Mouse (Mus musculus): ENCODE data around the gene Banf2. TPM values are rescaled to one million over a fixed set of nuclear protein-coding genes. Genes with fewer than 3 reads are reported as not detected.

The Banf2 gene
- polyA plus RNA-seq, 1 experiment: not detected

DNA sequence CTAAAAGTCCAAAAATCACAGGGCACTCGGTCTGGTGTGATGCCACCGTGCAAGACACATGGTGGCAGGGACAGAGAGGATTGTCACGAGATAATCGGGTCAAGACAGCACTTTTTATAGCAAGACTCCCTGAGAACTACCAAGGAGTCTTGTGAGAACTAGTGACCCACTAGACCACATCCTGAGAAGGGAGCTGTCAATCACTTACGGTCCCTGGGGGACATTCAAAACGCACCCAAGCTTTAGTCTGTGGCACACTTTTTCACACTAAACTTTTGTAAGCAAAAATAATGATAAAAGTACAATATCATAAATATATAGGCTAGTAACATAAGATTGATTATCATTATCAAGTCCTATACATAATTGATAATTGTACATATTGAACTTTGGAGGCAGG is 18.0 kb downstream of the Banf2 start:
- WGBS: 84% methylated on average over 6 of the region's 6 CpGs
- no peak for DNase-seq
- Histone ChIP-seq H3K4me1 (ENCODE audit: control insufficient read depth, insufficient read depth, low read length) (no peaks in the 10 kb centered on the region), H3K4me3 (replicated peaks; ENCODE audit: extremely low read depth, low read depth, low read length) (no peak overlapping the region)
- TF ChIP-seq CTCF (IDR thresholded peaks at IDR 0.05; ENCODE audit: insufficient read depth, low read length) (no peak), POLR2A (IDR thresholded peaks at IDR 0.05; ENCODE audit: borderline replicate concordance, extremely low read depth, low read depth, low read length) (no peak)

DNA sequence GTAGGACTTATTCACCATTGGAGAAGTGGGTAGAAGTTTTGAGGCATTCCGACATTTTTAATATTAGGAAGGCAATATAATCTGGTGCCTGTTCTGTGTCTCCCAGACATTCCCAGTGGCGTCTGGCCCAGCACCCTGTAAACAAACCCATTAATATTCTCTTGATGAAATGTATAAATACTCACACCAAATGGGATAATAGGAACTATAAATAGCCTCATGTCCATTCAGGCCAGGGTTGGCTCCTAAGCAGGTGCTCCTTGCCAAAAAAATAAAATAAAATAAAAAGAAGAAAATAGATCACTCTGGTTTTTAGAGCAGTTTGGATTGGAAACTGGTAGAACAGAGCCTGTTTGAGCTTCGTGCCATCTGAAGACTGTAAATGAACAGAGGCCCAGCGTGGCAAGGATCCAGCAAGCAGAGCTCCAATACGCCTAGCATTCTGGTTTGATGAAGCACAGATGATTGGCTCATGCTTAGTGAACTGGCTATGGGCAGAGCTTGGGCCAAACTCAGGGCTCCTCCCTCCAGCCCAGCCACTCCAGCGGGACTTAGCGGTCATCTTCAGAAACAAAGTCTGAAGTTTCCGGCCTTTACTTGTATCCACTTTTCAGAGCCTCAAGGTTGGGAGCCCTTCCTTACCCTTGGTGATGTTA is 19.7 kb downstream of the Banf2 start:
- 72% methylated on average over 8 of the region's 8 CpGs for WGBS
- Histone ChIP-seq H3K4me1 (ENCODE audit: control insufficient read depth, insufficient read depth, low read length) (no peaks in the 10 kb centered on the region), H3K4me3 (replicated peaks; ENCODE audit: extremely low read depth, low read depth, low read length) (no peak overlapping the region)
- no peak for DNase-seq
- TF ChIP-seq CTCF (IDR thresholded peaks at IDR 0.05; ENCODE audit: insufficient read depth, low read length) (no peak), POLR2A (IDR thresholded peaks at IDR 0.05; ENCODE audit: borderline replicate concordance, extremely low read depth, low read depth, low read length) (no peak)

DNA sequence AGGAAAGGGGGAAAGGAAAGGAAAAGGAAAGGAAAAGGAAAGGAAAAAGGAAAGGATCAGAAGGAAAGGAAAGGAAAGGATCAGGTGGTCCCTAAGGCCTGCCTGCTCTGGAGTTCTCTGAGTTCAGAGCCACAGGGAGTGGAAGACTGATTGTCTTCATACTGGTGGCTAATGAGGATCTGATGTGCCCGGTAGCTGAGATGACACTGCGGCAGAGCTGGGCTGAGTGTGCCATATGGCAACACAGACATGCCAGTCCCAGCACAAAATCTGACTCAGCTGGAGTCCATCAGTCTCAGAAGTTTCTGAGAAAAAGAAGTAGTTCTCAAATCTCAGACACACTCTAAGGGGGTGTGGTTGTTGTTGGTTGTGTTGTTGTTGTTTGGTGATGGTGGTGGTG is 24.9 kb downstream of the Banf2 start:
- 90% methylated on average over 2 of the region's 2 CpGs for WGBS
- no peak for DNase-seq
- TF ChIP-seq CTCF (IDR thresholded peaks at IDR 0.05; ENCODE audit: insufficient read depth, low read length) (no peak), POLR2A (IDR thresholded peaks at IDR 0.05; ENCODE audit: borderline replicate concordance, extremely low read depth, low read depth, low read length) (no peak)

DNA sequence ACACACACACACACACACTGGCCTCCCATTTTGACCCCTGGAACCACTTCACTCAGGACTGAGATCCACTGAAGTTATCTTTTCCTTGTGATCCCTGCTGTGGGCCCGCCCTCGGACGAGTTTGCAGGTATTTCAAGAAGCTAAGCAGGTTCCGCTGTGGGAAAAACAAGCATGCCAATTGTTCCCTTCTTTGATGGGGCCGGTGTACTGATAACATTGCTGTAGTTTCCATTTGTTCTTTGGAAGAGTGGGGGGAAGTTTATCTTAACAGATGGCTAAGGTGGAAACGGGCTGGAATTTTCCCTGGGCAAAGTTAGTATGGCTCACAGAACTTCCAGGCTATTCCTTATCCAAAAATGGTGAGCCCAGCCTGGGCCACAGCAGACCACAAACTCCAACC is 28.8 kb downstream of the Banf2 start:
- WGBS: 46% methylated on average over 6 of the region's 6 CpGs
- DNase-seq: no peak
- H3K4me1 ChIP-seq (ENCODE audit: control insufficient read depth, insufficient read depth, low read length): no peaks in the 10 kb centered on the region
- no peak overlapping the region for H3K4me3 ChIP-seq (replicated peaks; ENCODE audit: extremely low read depth, low read depth, low read length)
- TF ChIP-seq POLR2A (IDR thresholded peaks at IDR 0.05; ENCODE audit: borderline replicate concordance, extremely low read depth, low read depth, low read length): no peak
- no peak for TF ChIP-seq CTCF (IDR thresholded peaks at IDR 0.05; ENCODE audit: insufficient read depth, low read length)

More for the DNA sequence above, 24.9 kb downstream of the Banf2 start:
- no peak overlapping the region for H3K4me3 ChIP-seq (replicated peaks; ENCODE audit: extremely low read depth, low read depth, low read length)
- H3K4me1 ChIP-seq (ENCODE audit: control insufficient read depth, insufficient read depth, low read length): no peaks in the 10 kb centered on the region

DNA sequence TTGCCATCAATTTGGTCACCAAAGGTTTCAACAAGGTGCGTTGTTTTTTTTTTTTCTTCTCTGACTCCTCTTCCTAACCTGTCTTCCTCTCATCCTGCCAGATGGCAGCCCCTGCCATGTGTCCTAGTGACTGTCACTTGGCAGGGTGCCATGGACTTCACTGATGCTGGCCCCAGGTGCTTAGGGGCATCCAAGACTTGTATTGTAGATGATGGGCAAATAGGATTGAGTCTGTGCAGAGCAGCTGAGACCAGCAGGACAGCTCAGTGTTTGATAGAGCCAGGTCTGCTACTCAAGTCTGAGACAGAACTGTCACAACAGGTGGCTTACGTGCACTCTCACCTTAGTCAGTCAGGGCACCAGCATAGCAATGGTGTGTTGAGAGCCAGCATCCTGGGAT is 32.6 kb downstream of the Banf2 start:
- TF ChIP-seq POLR2A (IDR thresholded peaks at IDR 0.05; ENCODE audit: borderline replicate concordance, extremely low read depth, low read depth, low read length) (no peak), CTCF (IDR thresholded peaks at IDR 0.05; ENCODE audit: insufficient read depth, low read length) (no peak)
- no peak for DNase-seq
- H3K4me3 ChIP-seq (replicated peaks; ENCODE audit: extremely low read depth, low read depth, low read length): no peak overlapping the region
- WGBS: 84% methylated on average over 2 of the region's 2 CpGs
- H3K4me1 ChIP-seq (ENCODE audit: control insufficient read depth, insufficient read depth, low read length): no peaks in the 10 kb centered on the region

DNA sequence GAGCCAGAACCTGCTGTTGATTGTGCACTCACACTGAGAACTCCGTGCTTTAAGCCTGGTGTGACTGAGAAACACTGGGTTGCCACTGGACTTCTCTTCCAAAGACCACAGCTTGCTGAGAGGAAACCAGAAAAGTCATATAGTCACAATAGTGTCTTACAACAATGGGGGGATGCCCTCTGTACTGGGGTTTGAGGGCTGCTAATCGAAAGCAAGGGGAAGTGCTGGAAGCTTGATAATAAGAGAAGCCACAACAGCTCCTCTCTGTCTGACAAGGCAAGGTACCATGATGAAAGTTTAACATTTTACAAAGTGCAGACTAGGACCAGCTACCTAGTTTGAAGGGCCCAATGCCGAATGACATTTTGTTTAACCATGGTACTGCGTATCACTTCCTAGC is 36.8 kb downstream of the Banf2 start:
- Histone ChIP-seq H3K4me1 (ENCODE audit: control insufficient read depth, insufficient read depth, low read length) (no peaks in the 10 kb centered on the region), H3K4me3 (replicated peaks; ENCODE audit: extremely low read depth, low read depth, low read length) (no peak overlapping the region)
- 86% methylated on average over 4 of the region's 4 CpGs for WGBS
- TF ChIP-seq CTCF (IDR thresholded peaks at IDR 0.05; ENCODE audit: insufficient read depth, low read length) (no peak), POLR2A (IDR thresholded peaks at IDR 0.05; ENCODE audit: borderline replicate concordance, extremely low read depth, low read depth, low read length) (no peak)
- no peak for DNase-seq

DNA sequence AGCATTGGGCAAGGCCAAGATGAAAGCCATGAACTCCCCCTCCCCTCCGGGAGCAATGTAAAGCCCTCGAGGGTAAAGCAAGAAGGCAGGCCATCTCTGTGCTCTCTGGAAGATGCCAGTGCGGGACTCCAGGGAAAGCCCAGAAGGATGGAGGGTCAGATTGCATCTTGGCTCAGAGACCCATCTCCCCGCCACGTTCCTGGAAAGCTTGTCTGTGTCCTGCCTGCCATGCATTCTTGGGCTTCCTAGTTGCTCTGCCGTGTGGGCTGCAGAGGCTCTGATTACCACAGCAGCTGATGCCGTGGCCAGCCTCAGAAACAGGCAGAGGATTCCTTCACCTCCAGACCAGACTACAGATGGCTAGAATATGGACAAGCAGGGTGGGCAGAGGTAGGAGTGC is 37.6 kb downstream of the Banf2 start:
- TF ChIP-seq CTCF (IDR thresholded peaks at IDR 0.05; ENCODE audit: insufficient read depth, low read length) (no peak), POLR2A (IDR thresholded peaks at IDR 0.05; ENCODE audit: borderline replicate concordance, extremely low read depth, low read depth, low read length) (no peak)
- WGBS: 69% methylated on average over 7 of the region's 7 CpGs
- no peak overlapping the region for H3K4me3 ChIP-seq (replicated peaks; ENCODE audit: extremely low read depth, low read depth, low read length)
- H3K4me1 ChIP-seq (ENCODE audit: control insufficient read depth, insufficient read depth, low read length): no peaks in the 10 kb centered on the region
- no peak for DNase-seq

DNA sequence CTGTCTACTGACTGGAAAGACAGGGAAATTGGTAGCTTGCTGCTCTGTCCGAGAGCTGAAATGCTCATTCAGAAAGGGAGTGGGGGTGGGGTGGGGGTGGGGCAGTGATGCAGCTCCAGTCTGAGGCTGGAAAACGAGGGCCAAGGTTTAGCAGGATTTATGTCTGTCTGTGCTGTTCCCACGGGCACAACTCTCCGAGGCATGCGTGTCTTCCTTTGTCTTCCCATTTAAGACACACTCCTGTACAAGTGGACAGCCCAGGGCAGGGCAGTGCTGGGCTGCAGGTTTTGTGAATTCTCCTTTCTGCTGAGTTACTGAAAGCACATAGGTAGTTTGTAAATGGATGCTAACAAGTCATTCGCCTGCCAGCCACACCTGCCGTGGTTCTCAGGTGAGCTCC is 39.8 kb downstream of the Banf2 start:
- no peak overlapping the region for H3K4me3 ChIP-seq (replicated peaks; ENCODE audit: extremely low read depth, low read depth, low read length)
- no peak for DNase-seq
- TF ChIP-seq POLR2A (IDR thresholded peaks at IDR 0.05; ENCODE audit: borderline replicate concordance, extremely low read depth, low read depth, low read length) (no peak), CTCF (IDR thresholded peaks at IDR 0.05; ENCODE audit: insufficient read depth, low read length) (no peak)
- no peaks in the 10 kb centered on the region for H3K4me1 ChIP-seq (ENCODE audit: control insufficient read depth, insufficient read depth, low read length)
- WGBS: 53% methylated on average over 7 of the region's 7 CpGs

DNA sequence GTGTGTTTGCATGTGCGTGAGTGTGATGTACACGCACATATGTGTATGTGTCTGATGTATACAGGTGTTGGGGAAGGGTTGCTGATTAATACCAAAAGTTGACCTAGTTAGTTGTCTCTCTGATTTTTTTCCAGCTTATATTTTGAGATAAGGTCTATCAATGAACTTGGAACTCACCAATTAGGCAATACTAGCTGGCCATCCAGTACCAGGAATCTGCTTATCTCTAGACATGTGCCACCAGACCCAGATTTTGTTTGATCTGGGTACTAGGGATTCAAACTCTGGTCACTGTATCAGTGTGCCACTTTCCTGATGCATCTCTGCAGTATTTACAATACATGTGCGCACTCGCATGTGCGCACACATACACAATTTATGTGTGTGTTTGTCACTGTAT is 41.2 kb downstream of the Banf2 start:
- no peak overlapping the region for H3K4me3 ChIP-seq (replicated peaks; ENCODE audit: extremely low read depth, low read depth, low read length)
- TF ChIP-seq CTCF (IDR thresholded peaks at IDR 0.05; ENCODE audit: insufficient read depth, low read length): no peak
- no peak for TF ChIP-seq POLR2A (IDR thresholded peaks at IDR 0.05; ENCODE audit: borderline replicate concordance, extremely low read depth, low read depth, low read length)
- WGBS: 98% methylated on average over 5 of the region's 5 CpGs
- no peak for DNase-seq
- H3K4me1 ChIP-seq (ENCODE audit: control insufficient read depth, insufficient read depth, low read length): no peaks in the 10 kb centered on the region

DNA sequence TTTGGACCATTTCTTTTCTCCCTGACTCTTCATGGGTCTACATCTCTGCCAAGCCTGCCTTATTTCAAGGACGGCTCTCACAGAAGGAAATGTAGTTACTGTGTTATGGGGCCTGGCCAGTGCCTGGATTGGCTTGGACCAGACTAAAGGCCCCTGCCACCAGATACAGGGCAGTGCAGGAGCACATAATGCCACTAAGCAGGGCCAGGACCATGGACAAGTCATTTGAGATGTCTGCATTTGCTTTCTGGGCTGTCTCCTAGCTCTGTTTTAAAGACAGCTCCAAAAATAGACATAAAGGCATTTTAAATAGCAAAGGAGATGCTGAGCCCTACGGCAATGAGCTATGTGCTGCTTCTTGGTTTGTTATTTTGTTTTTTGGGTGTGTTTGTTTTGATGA is 43.8 kb downstream of the Banf2 start:
- 83% methylated on average over 2 of the region's 2 CpGs for whole genome bisulfite sequencing
- H3K4me3 ChIP-seq (replicated peaks; ENCODE audit: extremely low read depth, low read depth, low read length): no peak overlapping the region
- TF ChIP-seq CTCF (IDR thresholded peaks at IDR 0.05; ENCODE audit: insufficient read depth, low read length): no peak
- DNase-seq: no peak
- no peaks in the 10 kb centered on the region for H3K4me1 ChIP-seq (ENCODE audit: control insufficient read depth, insufficient read depth, low read length)
